In the genomic region with DNA sequence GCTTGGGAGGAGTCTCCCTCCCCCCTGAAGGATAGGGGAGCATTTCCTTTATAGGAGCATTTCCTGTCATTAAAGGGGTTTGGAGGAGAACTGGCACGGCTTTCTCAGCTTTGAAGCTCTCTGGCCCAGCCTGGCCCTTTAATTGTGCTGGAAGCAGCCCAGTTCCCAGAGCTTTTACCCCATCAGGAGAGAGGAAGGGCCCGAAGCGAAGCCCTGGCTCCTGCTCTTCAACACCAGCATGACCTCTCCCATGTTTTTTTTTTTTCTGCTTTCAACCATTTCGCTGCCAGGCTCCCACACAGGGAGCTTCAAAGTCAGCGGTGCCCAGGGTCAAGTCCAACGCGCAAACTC, we compare ENCODE assay signal across 9 mouse cellular contexts. TPM values are rescaled to one million over a fixed set of nuclear protein-coding genes. Genes with fewer than 3 reads are reported as not detected.
A peak's percentile ranks its signal among the peaks of the same experiment; 100 is the strongest.
DNase-seq lines count a peak whose midpoint lies in the region; ATAC-seq and TF ChIP-seq lines count a peak whose summit lies in the region.
"Had no signal": no experiment of that assay in that cellular context is flagged by ENCODE, and none has a peak within 500 bp of the region (broad histone marks: within the 10 kb centered on the region; RNA-seq: fewer than 3 reads in every experiment).

No protein-coding gene starts in this region.

- peak; percentile 56 for DNase-seq in cerebellum, adult 11 months
- peak; percentile 84 for DNase-seq in kidney, adult 2 months
- peak; percentile 79 for DNase-seq in lung, postnatal 10 days
- no peak for DNase-seq in thymus, postnatal 4 days
- no peak for DNase-seq in left cerebral cortex, postnatal 36 days (ENCODE audit: low spot score in 2 of 2)

- TF ChIP-seq POLR2A in kidney, adult 2 months (IDR thresholded peaks at IDR 0.05; ENCODE audit: low read depth, low read length), result no peak

- peaks cover 33% of the 10 kb centered on the region for H3K4me1 ChIP-seq in hindbrain, embryonic 13.5 days (replicated peaks)
- peaks cover 27% of the 10 kb centered on the region for H3K4me1 ChIP-seq in hindbrain, embryonic 12.5 days
- H3K4me1 ChIP-seq in kidney, adult 2 months (ENCODE audit: control insufficient read depth, insufficient read depth, low read length), result peaks cover 6% of the 10 kb centered on the region

- TF ChIP-seq CTCF in kidney, adult 2 months (conservative IDR thresholded peaks at IDR 0.05; ENCODE audit: insufficient read depth, insufficient read length, low read depth, low read length), result no peak

- no peak overlapping the region for H3K9ac ChIP-seq in hindbrain, embryonic 13.5 days
- no peak overlapping the region for H3K9ac ChIP-seq in hindbrain, embryonic 12.5 days

- intact Hi-C loops in left cerebral cortex, postnatal 36 days (cut with DNase I), result no loop called here

- no peaks in the 10 kb centered on the region for H3K9me3 ChIP-seq in hindbrain, embryonic 13.5 days
- no peaks in the 10 kb centered on the region for H3K9me3 ChIP-seq in hindbrain, embryonic 12.5 days (replicated peaks)

- H3K27ac ChIP-seq in hindbrain, embryonic 13.5 days, result peak overlapping the region; percentile 48
- H3K27ac ChIP-seq in hindbrain, embryonic 12.5 days, result no peak overlapping the region
- peak overlapping the region; percentile 71 for H3K27ac ChIP-seq in kidney, adult 2 months (ENCODE audit: insufficient read depth, low read depth, low read length)

- peaks cover 28% of the 10 kb centered on the region for H3K27me3 ChIP-seq in hindbrain, embryonic 13.5 days
- peaks cover 24% of the 10 kb centered on the region for H3K27me3 ChIP-seq in hindbrain, embryonic 12.5 days
- H3K27me3 ChIP-seq in kidney, adult 2 months (replicated peaks; ENCODE audit: control insufficient read depth, insufficient read depth, low read length), result no peaks in the 10 kb centered on the region

- 0 out of 2 replicates have a peak overlapping the region, but pooled peaks have one; percentile 8 for H3K4me2 ChIP-seq in hindbrain, embryonic 13.5 days
- H3K4me2 ChIP-seq in hindbrain, embryonic 12.5 days (replicated peaks), result no peak overlapping the region

- no peak overlapping the region for H3K4me3 ChIP-seq in hindbrain, embryonic 13.5 days
- H3K4me3 ChIP-seq in hindbrain, embryonic 12.5 days, result no peak overlapping the region
- H3K4me3 ChIP-seq in kidney, adult 2 months (ENCODE audit: insufficient read depth, low read depth, low read length), result no peak overlapping the region

- H3K36me3 ChIP-seq in hindbrain, embryonic 13.5 days, result no peaks in the 10 kb centered on the region
- no peaks in the 10 kb centered on the region for H3K36me3 ChIP-seq in hindbrain, embryonic 12.5 days
- H3K36me3 ChIP-seq in kidney, adult 2 months (ENCODE audit: control insufficient read depth, insufficient read depth, low read length), result no peaks in the 10 kb centered on the region

- WGBS in hindbrain, embryonic 13.5 days, result 44% methylated on average over 7 of the region's 7 CpGs
- WGBS in hindbrain, embryonic 12.5 days, result 43% methylated on average over 7 of the region's 7 CpGs
- WGBS in kidney, adult 2 months, result 8% methylated on average over 7 of the region's 7 CpGs

- no peak for ATAC-seq in hindbrain, embryonic 13.5 days (ENCODE audit: low FRiP score)
- ATAC-seq in hindbrain, embryonic 12.5 days (ENCODE audit: low FRiP score), result no peak
- no peak for ATAC-seq in erythroblast, adult 5-6 weeks (replicated peaks; ENCODE audit: low FRiP score, poor library complexity, severe bottlenecking)

RNA-seq across cellular contexts. Expression of gene Afap1l2, which starts 4.6 kb away (rescaled TPM):
- 9.5 and 12.2 TPM in 2 replicates for polyA plus RNA-seq in hindbrain, embryonic 13.5 days (2015; fragmentation: Nextera tagmentation; extraction: Ambion mirVana)
- polyA plus RNA-seq in hindbrain, embryonic 12.5 days (2016; fragmentation: Nextera tagmentation; extraction: Ambion mirVana), result 8.1 and 9.1 TPM in 2 replicates
- polyA plus RNA-seq in kidney, adult 2 months (2012; rRNA removed), result 9.2 and 10.1 TPM in 2 replicates
- 10 to 100 TPM in 1 of 2 experiments, 1 to 10 TPM in 1; 6.7 to 10.2 TPM for total RNA-seq in left cerebral cortex, postnatal 36 days (2021)
- total RNA-seq in erythroblast, adult 5-6 weeks (2015; ENCODE audit: low replicate concordance), result 5.2 TPM in 1 of 2 replicates, not detected in the other
- 0.34 TPM in 1 of 2 replicates, not detected in the other for total RNA-seq in erythroblast, adult 5-6 weeks (2017; ENCODE audit: low replicate concordance)
- total RNA-seq: MEL had no signal

Comparison
In these comparisons a context has a peak if more than half of its experiments do, and no peak if none do; other contexts are left out.
1. DNase-seq: peak in cerebellum, adult 11 months (single experiment), kidney, adult 2 months (single experiment) and lung, postnatal 10 days (single experiment); none in thymus, postnatal 4 days (single experiment) and left cerebral cortex, postnatal 36 days (0 of 2).